Mouse (Mus musculus) C2C12 (cell line): ENCODE data around the gene Lrba. TPM values are rescaled to one million over a fixed set of nuclear protein-coding genes. Genes with fewer than 3 reads are reported as not detected.

Source experiments
- H3K27me3 ChIP-seq: one replicate; pipeline ENCODE4 v1.6.1; 2011; ENCODE audit not compliant: control insufficient read depth, insufficient read depth, insufficient read length
- H3K36me3 ChIP-seq: one replicate; pipeline ENCODE4 v1.6.1; 2011; ENCODE audit not compliant: control insufficient read depth, insufficient read depth
- H3K4me3 ChIP-seq: one replicate; pipeline ENCODE4 v1.5.1; 2011; ENCODE audit warnings: mild to moderate bottlenecking, control low read depth; ENCODE audit not compliant: poor library complexity, insufficient read depth, severe bottlenecking
- H3K79me2 ChIP-seq: one replicate; pipeline ENCODE4 v1.6.1; 2011; ENCODE audit not compliant: control insufficient read depth, insufficient read depth
- H3K79me3 ChIP-seq: one replicate; pipeline ENCODE4 v1.6.1; 2011; ENCODE audit warnings: low read depth, control low read depth
- H3ac ChIP-seq: one replicate; pipeline ENCODE3; 2011; ENCODE audit warnings: low read depth; ENCODE audit not compliant: control insufficient read depth, insufficient read length
- CEBPB ChIP-seq: IDR thresholded peaks from one replicate; pipeline ENCODE4 v1.6.1; 2011; ENCODE audit warnings: low read depth, mild to moderate bottlenecking, control low read depth, moderate library complexity
- CTCF ChIP-seq: IDR thresholded peaks from one replicate; pipeline ENCODE4 v1.5.1; 2011; ENCODE audit not compliant: control insufficient read depth, insufficient read depth, insufficient read length
- FOSL1 ChIP-seq: IDR thresholded peaks from one replicate; pipeline ENCODE4 v1.8.0; 2011; ENCODE audit warnings: mild to moderate bottlenecking, low read length; ENCODE audit not compliant: poor library complexity, insufficient read depth, severe bottlenecking
- MAX ChIP-seq: IDR thresholded peaks from one replicate; pipeline ENCODE4 v1.6.1; 2011; ENCODE audit warnings: mild to moderate bottlenecking, control low read depth
- MYOD1 ChIP-seq: IDR thresholded peaks from one replicate; pipeline ENCODE4 v1.6.1; 2011; ENCODE audit warnings: low read depth; ENCODE audit not compliant: control insufficient read depth, insufficient read length
- MYOG ChIP-seq: IDR thresholded peaks from one replicate; pipeline ENCODE4 v1.6.1; 2011; ENCODE audit not compliant: control insufficient read depth, insufficient read length; ENCODE audit errors: extremely low read depth
- USF1 ChIP-seq: IDR thresholded peaks from one replicate; pipeline ENCODE4 v1.6.1; 2011; ENCODE audit warnings: low read depth, mild to moderate bottlenecking, control low read depth, moderate library complexity
- polyA plus RNA-seq: library from polyadenylated mRNA; unstranded; fragments of >200 nt; fragmentation: generic; extraction: Trizol; gene quantifications from one replicate; pipeline ENCODE4 v1.2.1, GENCODE M21; 2012; ENCODE audit warnings: missing spikeins

Lrba gene
- polyA plus RNA-seq, 1 experiment = 2.6 TPM

GRCm38 (mm10) chr3:86541074-86541614 lies 316.7 kb downstream of the Lrba start:
- no peak for TF ChIP-seq FOSL1
- no peak for TF ChIP-seq USF1
- no peak for TF ChIP-seq CTCF
- no peak for TF ChIP-seq CEBPB
- TF ChIP-seq MYOG = no peak
- no peak for TF ChIP-seq MYOD1
- no peak for TF ChIP-seq MAX
- Histone ChIP-seq H3K79me2 (no peaks in the 10 kb centered on the region), H3K4me3 (no peak overlapping the region), H3ac (no peak overlapping the region), H3K36me3 (no peaks in the 10 kb centered on the region), H3K27me3 (no peaks in the 10 kb centered on the region), H3K79me3 (no peaks in the 10 kb centered on the region)

DNA sequence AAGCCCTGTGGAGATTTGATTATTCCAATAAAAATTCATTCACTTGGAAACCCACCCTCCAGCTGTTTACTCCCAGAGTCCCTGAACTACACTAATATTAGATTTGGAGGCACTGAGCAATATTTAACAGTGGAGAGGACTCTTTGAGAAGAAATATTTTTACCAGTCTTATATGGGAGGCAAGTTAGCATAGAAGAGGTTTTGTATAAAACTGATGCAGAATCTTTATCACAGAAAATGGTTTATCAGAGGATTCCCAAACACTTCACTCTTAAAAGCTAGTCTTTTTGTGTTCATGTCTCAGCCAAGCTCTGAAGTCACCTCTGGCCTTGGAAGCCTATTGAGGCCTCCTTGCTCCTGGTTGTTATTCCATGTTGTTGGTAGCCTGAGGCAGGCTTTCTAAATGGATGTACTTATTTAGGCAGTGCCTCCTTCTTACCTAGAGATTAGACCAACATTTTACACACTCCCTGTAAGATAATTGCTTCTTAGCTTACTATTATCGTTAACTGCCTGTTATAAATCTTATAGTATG lies 317.4 kb downstream of the Lrba start:
- H3K36me3 ChIP-seq = no peaks in the 10 kb centered on the region
- no peak for TF ChIP-seq MYOG
- TF ChIP-seq MAX = no peak
- TF ChIP-seq MYOD1 = no peak
- no peak for TF ChIP-seq CEBPB
- no peak for TF ChIP-seq FOSL1
- no peak for TF ChIP-seq USF1
- TF ChIP-seq CTCF = no peak
- no peak overlapping the region for H3ac ChIP-seq
- H3K4me3 ChIP-seq = no peak overlapping the region
- H3K79me3 ChIP-seq = no peaks in the 10 kb centered on the region
- no peaks in the 10 kb centered on the region for H3K27me3 ChIP-seq
- H3K79me2 ChIP-seq = no peaks in the 10 kb centered on the region

DNA sequence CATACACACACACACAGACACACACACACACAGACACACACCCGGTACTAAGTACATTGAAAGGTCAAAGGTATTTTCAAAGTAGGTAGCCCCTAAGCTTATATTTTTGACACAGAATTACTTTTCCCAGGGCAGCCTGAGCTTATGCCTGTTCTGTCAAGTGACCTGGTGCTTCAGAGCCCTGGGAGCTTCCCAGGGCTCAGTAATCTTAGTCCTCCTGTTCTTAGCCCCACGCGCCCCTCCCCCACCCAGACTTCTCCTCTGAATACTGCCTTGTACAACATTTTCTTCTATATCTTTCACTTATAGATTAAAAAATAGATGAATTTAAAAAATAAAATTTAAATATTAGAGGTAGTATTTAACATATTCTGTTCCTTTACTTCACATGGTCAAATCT lies 320.3 kb downstream of the Lrba start:
- Histone ChIP-seq H3K79me3 (no peaks in the 10 kb centered on the region), H3ac (no peak overlapping the region), H3K36me3 (no peaks in the 10 kb centered on the region), H3K79me2 (no peaks in the 10 kb centered on the region), H3K27me3 (no peaks in the 10 kb centered on the region), H3K4me3 (no peak overlapping the region)
- TF ChIP-seq CEBPB (no peak), MYOG (no peak), CTCF (no peak), FOSL1 (no peak), MAX (no peak), USF1 (no peak), MYOD1 (no peak)

DNA sequence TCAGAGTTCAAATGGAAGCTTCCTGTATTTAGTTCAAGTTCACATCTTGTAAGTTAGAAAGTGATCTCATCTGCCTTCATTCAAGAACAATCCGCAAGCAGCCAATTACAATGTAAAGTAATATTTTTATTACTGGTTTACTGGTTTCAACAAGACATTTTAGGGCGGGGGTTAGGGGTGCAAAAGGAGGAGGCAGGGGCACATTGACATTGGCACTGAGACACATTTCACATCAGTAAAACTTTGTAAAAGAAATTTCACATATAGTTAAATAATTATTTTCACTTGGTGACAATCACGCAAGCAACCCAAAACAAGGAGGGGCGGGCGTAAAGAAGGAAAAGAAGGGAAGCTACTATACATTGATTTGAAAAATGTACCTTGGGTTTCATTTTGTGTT lies 321.5 kb downstream of the Lrba start:
- H3K79me3 ChIP-seq = no peaks in the 10 kb centered on the region
- H3K27me3 ChIP-seq = no peaks in the 10 kb centered on the region
- TF ChIP-seq MAX (no peak), CTCF (no peak), USF1 (no peak), MYOG (no peak)
- no peak overlapping the region for H3ac ChIP-seq
- no peak overlapping the region for H3K4me3 ChIP-seq
- H3K36me3 ChIP-seq = no peaks in the 10 kb centered on the region
- H3K79me2 ChIP-seq = no peaks in the 10 kb centered on the region

- H3K27me3 ChIP-seq = no peaks in the 10 kb centered on the region
- H3K4me3 ChIP-seq = no peak overlapping the region
- H3ac ChIP-seq = no peak overlapping the region
- no peaks in the 10 kb centered on the region for H3K79me3 ChIP-seq
- H3K36me3 ChIP-seq = no peaks in the 10 kb centered on the region
- no peak for TF ChIP-seq FOSL1
- TF ChIP-seq MAX = no peak
- no peak for TF ChIP-seq CEBPB
- TF ChIP-seq CTCF = no peak
- TF ChIP-seq MYOD1 = no peak
- TF ChIP-seq USF1 = no peak
- no peak for TF ChIP-seq MYOG
- H3K79me2 ChIP-seq = no peaks in the 10 kb centered on the region
Measured at GRCm38 (mm10) chr3:86546471-86547250, 322.2 kb downstream of the Lrba start.

DNA sequence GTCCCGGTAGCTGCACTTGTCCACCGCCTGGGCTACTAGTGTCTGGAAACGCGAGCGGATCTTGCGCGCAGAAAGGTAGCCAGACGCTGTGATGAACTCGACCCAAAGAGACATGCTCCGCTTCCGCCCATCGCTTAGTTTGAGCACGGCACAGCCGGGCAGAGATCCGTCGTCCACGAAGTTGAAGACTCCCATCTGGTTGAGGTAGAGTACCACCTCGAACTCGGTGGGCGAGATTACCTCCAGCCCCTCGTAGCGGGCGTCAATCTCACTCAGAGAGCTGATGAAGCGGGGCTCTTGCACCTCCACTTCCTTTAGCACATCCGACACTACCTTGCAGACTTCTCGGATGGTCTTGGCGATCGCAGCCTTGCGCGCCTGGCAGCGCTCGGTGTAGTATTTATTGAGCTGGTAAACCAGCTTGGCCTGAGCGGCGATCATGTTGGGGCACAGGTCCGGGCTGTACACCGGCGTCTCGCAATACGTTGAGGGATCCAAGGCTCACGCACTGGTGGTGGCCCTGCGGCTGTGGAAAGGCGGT lies 322.8 kb downstream of the Lrba start:
- H3K79me2 ChIP-seq = no peaks in the 10 kb centered on the region
- H3K79me3 ChIP-seq = no peaks in the 10 kb centered on the region
- H3K4me3 ChIP-seq = no peak overlapping the region
- TF ChIP-seq MYOD1 (no peak), CTCF (no peak), MYOG (no peak), FOSL1 (no peak), CEBPB (no peak), MAX (no peak), USF1 (no peak)
- no peaks in the 10 kb centered on the region for H3K36me3 ChIP-seq
- H3K27me3 ChIP-seq = no peaks in the 10 kb centered on the region
- no peak overlapping the region for H3ac ChIP-seq
